ENCODE assay signal across 20 mouse cellular contexts in genomic region chr16:76149581-76149980, GRCm38 (mm10).
DNase-seq lines count a peak whose midpoint lies in the region; ATAC-seq and TF ChIP-seq lines count a peak whose summit lies in the region.
"Had no signal": no experiment of that assay in that cellular context is flagged by ENCODE, and none has a peak within 500 bp of the region (broad histone marks: within the 10 kb centered on the region; RNA-seq: fewer than 3 reads in every experiment).

No protein-coding gene starts in this region.

- H3K9me3 ChIP-seq in forebrain, embryonic 14.5 days (replicated peaks; ENCODE audit: control insufficient read depth, low read length): no peaks in the 10 kb centered on the region
- H3K9me3 ChIP-seq in forebrain, embryonic 11.5 days (ENCODE audit: control insufficient read depth, low read length): no peaks in the 10 kb centered on the region
- no peaks in the 10 kb centered on the region for H3K9me3 ChIP-seq in intestine, embryonic 14.5 days (ENCODE audit: control insufficient read depth, low read length)
- no peaks in the 10 kb centered on the region for H3K9me3 ChIP-seq in intestine, postnatal 0 days (ENCODE audit: control insufficient read depth)
- H3K9me3 ChIP-seq: embryonic facial prominence, embryonic 12.5 days; forebrain, embryonic 12.5 days; heart, embryonic 13.5 days; hindbrain, embryonic 12.5 days had no signal

- no peaks in the 10 kb centered on the region for H3K27me3 ChIP-seq in forebrain, embryonic 14.5 days (replicated peaks; ENCODE audit: control insufficient read depth, insufficient read depth, low read length)
- H3K27me3 ChIP-seq in forebrain, embryonic 11.5 days (ENCODE audit: control insufficient read depth, insufficient read depth, low read length): no peaks in the 10 kb centered on the region
- no peaks in the 10 kb centered on the region for H3K27me3 ChIP-seq in intestine, embryonic 14.5 days (replicated peaks; ENCODE audit: control insufficient read depth, insufficient read depth, low read length)
- no peaks in the 10 kb centered on the region for H3K27me3 ChIP-seq in intestine, postnatal 0 days (replicated peaks; ENCODE audit: control insufficient read depth, insufficient read depth, low read length)
- H3K27me3 ChIP-seq: embryonic facial prominence, embryonic 12.5 days; forebrain, embryonic 12.5 days; heart, embryonic 13.5 days; hindbrain, embryonic 12.5 days had no signal

- H3K4me3 ChIP-seq in forebrain, embryonic 14.5 days (ENCODE audit: low read depth, low read length): no peak overlapping the region
- H3K4me3 ChIP-seq in forebrain, embryonic 11.5 days (ENCODE audit: low read depth, low read length): no peak overlapping the region
- H3K4me3 ChIP-seq in intestine, embryonic 14.5 days (ENCODE audit: low read depth, low read length): no peak overlapping the region
- H3K4me3 ChIP-seq in intestine, postnatal 0 days (ENCODE audit: low read depth, low read length): no peak overlapping the region
- H3K4me3 ChIP-seq: embryonic facial prominence, embryonic 12.5 days; forebrain, embryonic 12.5 days; heart, adult 2 months; heart, embryonic 13.5 days; hindbrain, embryonic 12.5 days had no signal

- ATAC-seq in forebrain, embryonic 14.5 days: no peak
- ATAC-seq in forebrain, embryonic 11.5 days (replicated peaks; ENCODE audit: low FRiP score): no peak
- no peak for ATAC-seq in intestine, embryonic 14.5 days (replicated peaks; ENCODE audit: low FRiP score, low TSS enrichment, low read depth)
- no peak for ATAC-seq in intestine, postnatal 0 days
- ATAC-seq: hindbrain, embryonic 16.5 days; inflammation-experienced regulatory T-cells, adult 6 months had no signal

- H3K9ac ChIP-seq in forebrain, embryonic 14.5 days (ENCODE audit: low read length): no peak overlapping the region
- H3K9ac ChIP-seq in forebrain, embryonic 11.5 days (ENCODE audit: low read length): no peak overlapping the region
- no peak overlapping the region for H3K9ac ChIP-seq in intestine, embryonic 14.5 days (ENCODE audit: low read length)
- H3K9ac ChIP-seq in intestine, postnatal 0 days (ENCODE audit: low read depth, low read length): no peak overlapping the region
- H3K9ac ChIP-seq: embryonic facial prominence, embryonic 12.5 days; forebrain, embryonic 12.5 days; heart, embryonic 13.5 days; hindbrain, embryonic 12.5 days had no signal

- peak; percentile 8 for DNase-seq in forebrain, embryonic 14.5 days (ENCODE audit: low spot score)
- no peak for DNase-seq in forebrain, embryonic 11.5 days (ENCODE audit: low spot score)
- DNase-seq in intestine, embryonic 14.5 days (ENCODE audit: low spot score): peak; percentile 44
- peak; percentile 4 for DNase-seq in NIH3T3 (ENCODE audit: low read depth)
- no peak for DNase-seq in thymus, postnatal 0 days (ENCODE audit: low spot score)
- DNase-seq in urinary bladder, postnatal 4 days (ENCODE audit: low spot score in 2 of 2): no peak
- DNase-seq: cerebellum, adult 11-12 months; cerebellum, adult 9-10 months; cerebellum, postnatal 25 days; gastrocnemius, postnatal 10 days; heart, adult 2 months; heart, postnatal 4 days; kidney, adult 18-20 months had no signal

- H3K4me1 ChIP-seq in forebrain, embryonic 14.5 days (ENCODE audit: control insufficient read depth, insufficient read depth, low read length): 0 out of 2 replicates have a peak, but pooled peaks cover under 1% of the 10 kb centered on the region
- H3K4me1 ChIP-seq in forebrain, embryonic 11.5 days (replicated peaks; ENCODE audit: control insufficient read depth, insufficient read depth, low read length): no peaks in the 10 kb centered on the region
- 0 out of 2 replicates have a peak, but pooled peaks cover 3% of the 10 kb centered on the region for H3K4me1 ChIP-seq in intestine, embryonic 14.5 days (replicated peaks; ENCODE audit: control insufficient read depth, insufficient read depth, low read length)
- H3K4me1 ChIP-seq in intestine, postnatal 0 days (replicated peaks; ENCODE audit: control insufficient read depth, insufficient read depth, low read length): no peaks in the 10 kb centered on the region
- H3K4me1 ChIP-seq: embryonic facial prominence, embryonic 12.5 days; forebrain, embryonic 12.5 days; heart, embryonic 13.5 days; hindbrain, embryonic 12.5 days had no signal

- H3K4me2 ChIP-seq in forebrain, embryonic 14.5 days (ENCODE audit: low read length): no peak overlapping the region
- no peak overlapping the region for H3K4me2 ChIP-seq in forebrain, embryonic 11.5 days (ENCODE audit: low read depth, low read length, severe bottlenecking)
- no peak overlapping the region for H3K4me2 ChIP-seq in intestine, embryonic 14.5 days (ENCODE audit: low read length)
- no peak overlapping the region for H3K4me2 ChIP-seq in intestine, postnatal 0 days (replicated peaks; ENCODE audit: low read depth)
- H3K4me2 ChIP-seq: embryonic facial prominence, embryonic 12.5 days; forebrain, embryonic 12.5 days; heart, embryonic 13.5 days; hindbrain, embryonic 12.5 days had no signal

- 56% methylated on average over 5 of the region's 5 CpGs for WGBS in forebrain, embryonic 14.5 days
- 75% methylated on average over 5 of the region's 5 CpGs for WGBS in forebrain, embryonic 11.5 days
- WGBS in intestine, embryonic 14.5 days: 56% methylated on average over 5 of the region's 5 CpGs
- 72% methylated on average over 5 of the region's 5 CpGs for WGBS in intestine, postnatal 0 days

- H3K27ac ChIP-seq in forebrain, embryonic 14.5 days (ENCODE audit: low read depth, low read length): no peak overlapping the region
- H3K27ac ChIP-seq in forebrain, embryonic 11.5 days (ENCODE audit: low read depth, low read length): no peak overlapping the region
- H3K27ac ChIP-seq in intestine, embryonic 14.5 days (ENCODE audit: low read depth): no peak overlapping the region
- no peak overlapping the region for H3K27ac ChIP-seq in intestine, postnatal 0 days (ENCODE audit: low read depth, low read length)
- H3K27ac ChIP-seq: embryonic facial prominence, embryonic 12.5 days; forebrain, embryonic 12.5 days; heart, adult 2 months; heart, embryonic 13.5 days; hindbrain, embryonic 12.5 days had no signal

- no peaks in the 10 kb centered on the region for H3K36me3 ChIP-seq in forebrain, embryonic 14.5 days (ENCODE audit: control insufficient read depth, insufficient read depth, low read length)
- H3K36me3 ChIP-seq in forebrain, embryonic 11.5 days (ENCODE audit: control insufficient read depth, insufficient read depth, low read length): no peaks in the 10 kb centered on the region
- no peaks in the 10 kb centered on the region for H3K36me3 ChIP-seq in intestine, embryonic 14.5 days (ENCODE audit: control insufficient read depth, insufficient read depth, low read length)
- H3K36me3 ChIP-seq in intestine, postnatal 0 days (ENCODE audit: control insufficient read depth, insufficient read depth): no peaks in the 10 kb centered on the region
- H3K36me3 ChIP-seq: embryonic facial prominence, embryonic 12.5 days; forebrain, embryonic 12.5 days; heart, embryonic 13.5 days; hindbrain, embryonic 12.5 days had no signal

- no peak for TF ChIP-seq CTCF in intestine, postnatal 0 days (IDR thresholded peaks at IDR 0.05; ENCODE audit: low read depth)

Comparison
In these comparisons a context has a peak if more than half of its experiments do, and no peak if none do; other contexts are left out.
1. DNase-seq: peak in forebrain, embryonic 14.5 days (single experiment), intestine, embryonic 14.5 days (single experiment) and NIH3T3 (single experiment); none in forebrain, embryonic 11.5 days (single experiment), thymus, postnatal 0 days (single experiment) and urinary bladder, postnatal 4 days (0 of 2).